Mouse (Mus musculus) hindbrain, embryonic 12.5 days (tissue): Measurements from ENCODE around the gene Ankrd35. TPM values are rescaled to one million over a fixed set of nuclear protein-coding genes. Genes with fewer than 3 reads are reported as not detected.
A peak's percentile ranks its signal among the peaks of the same experiment; 100 is the strongest.
"Not testable (repeated sequence)": the region's sequence is repeated elsewhere in the genome, so short reads cannot be mapped to it uniquely, and the experiment has no call there.

ENCODE experiments used
- ATAC-seq: fragments of 200-750 bp; cut with Nextera tagmentation; 2 replicates; pipeline ENCODE4 v1.8.0; 2017; ENCODE audit warnings: moderate TSS enrichment; ENCODE audit not compliant: low FRiP score
- H3K27ac ChIP-seq: fragments of 300-500 bp; sonication (generic); 2 replicates; pipeline ENCODE4 v1.5.1; 2016; ENCODE audit warnings: mild to moderate bottlenecking
- H3K27me3 ChIP-seq: fragments of 300-500 bp; sonication (generic); 2 replicates; pipeline ENCODE4 v1.6.1; 2016; ENCODE audit warnings: mild to moderate bottlenecking
- H3K36me3 ChIP-seq: fragments of 300-500 bp; sonication (generic); 2 replicates; pipeline ENCODE4 v1.6.1; 2016; ENCODE audit warnings: mild to moderate bottlenecking
- H3K4me1 ChIP-seq: fragments of 300-500 bp; sonication (generic); 2 replicates; pipeline ENCODE4 v1.6.1; 2016
- H3K4me2 ChIP-seq: fragments of 300-500 bp; sonication (generic); replicated peaks from 2 replicates; pipeline ENCODE4 v1.6.1; 2016; ENCODE audit warnings: mild to moderate bottlenecking
- H3K4me3 ChIP-seq: fragments of 300-500 bp; sonication (generic); 2 replicates; pipeline ENCODE4 v1.5.1; 2016; ENCODE audit warnings: mild to moderate bottlenecking
- H3K9ac ChIP-seq: fragments of 300-500 bp; sonication (generic); 2 replicates; pipeline ENCODE4 v1.6.1; 2016; ENCODE audit warnings: mild to moderate bottlenecking, moderate library complexity
- H3K9me3 ChIP-seq: fragments of 300-500 bp; sonication (generic); replicated peaks from 2 replicates; pipeline ENCODE4 v1.6.1; 2016; ENCODE audit warnings: mild to moderate bottlenecking
- WGBS: fragments of 180-500 bp; shearing (Covaris S2); methylation state at CpG from one replicate; pipeline ENCODE4 v1.1.7; 2016; 5-methylcytosine and 5-hydroxymethylcytosine counted together
- polyA plus RNA-seq: library from polyadenylated mRNA; unstranded; fragments of >200 nt; fragmentation: Nextera tagmentation; extraction: Ambion mirVana; gene quantifications from 2 replicates; pipeline ENCODE4 v1.2.1, GENCODE M21; 2016

Gene Ankrd35
- polyA plus RNA-seq, 1 experiment from 2014 or later, result 0.58 TPM

GRCm38 (mm10) chr3:96660901-96661300 lies 9.0 kb upstream of the Ankrd35 start:
- no peaks in the 10 kb centered on the region for H3K27me3 ChIP-seq
- no peak overlapping the region for H3K27ac ChIP-seq
- H3K4me1 ChIP-seq, result peaks cover 13% of the 10 kb centered on the region
- 99% methylated on average over 2 of the region's 2 CpGs for WGBS
- no peaks in the 10 kb centered on the region for H3K9me3 ChIP-seq
- H3K9ac ChIP-seq, result no peak overlapping the region
- H3K36me3 ChIP-seq, result 0 out of 2 replicates have a peak, but pooled peaks cover 3% of the 10 kb centered on the region
- no peak for ATAC-seq
- H3K4me3 ChIP-seq, result no peak overlapping the region
- H3K4me2 ChIP-seq, result no peak overlapping the region

GRCm38 (mm10) chr3:96662731-96663316 lies 7.1 kb upstream of the Ankrd35 start:
- 50% methylated on average over 8 of the region's 8 CpGs for WGBS
- no peaks in the 10 kb centered on the region for H3K27me3 ChIP-seq
- H3K9me3 ChIP-seq, result no peaks in the 10 kb centered on the region
- H3K4me2 ChIP-seq, result peak overlapping the region; percentile 51
- peak overlapping the region; percentile 66 for H3K27ac ChIP-seq
- H3K9ac ChIP-seq, result peak overlapping the region; percentile 42; the same call in 1 of the 2 replicates
- no peak for ATAC-seq
- peak overlapping the region; percentile 19 for H3K4me3 ChIP-seq
- H3K36me3 ChIP-seq, result 0 out of 2 replicates have a peak, but pooled peaks cover 3% of the 10 kb centered on the region
- peaks cover 13% of the 10 kb centered on the region for H3K4me1 ChIP-seq

- peak overlapping the region; percentile 19 for H3K4me3 ChIP-seq
- no peak overlapping the region; the same call in 1 of the 2 replicates for H3K27ac ChIP-seq
- H3K9ac ChIP-seq, result peak overlapping the region; percentile 42; the same call in 1 of the 2 replicates
- 0 out of 2 replicates have a peak, but pooled peaks cover 2% of the 10 kb centered on the region for H3K36me3 ChIP-seq
- peak overlapping the region; percentile 51 for H3K4me2 ChIP-seq
- H3K27me3 ChIP-seq, result no peaks in the 10 kb centered on the region
- peaks cover 13% of the 10 kb centered on the region for H3K4me1 ChIP-seq
- WGBS, result 6% methylated on average over 16 of the region's 18 CpGs
- peak; percentile 75 for ATAC-seq
- no peaks in the 10 kb centered on the region for H3K9me3 ChIP-seq
Observed at GRCm38 (mm10) chr3:96663432-96664239, 6.3 kb upstream of the Ankrd35 start.

DNA sequence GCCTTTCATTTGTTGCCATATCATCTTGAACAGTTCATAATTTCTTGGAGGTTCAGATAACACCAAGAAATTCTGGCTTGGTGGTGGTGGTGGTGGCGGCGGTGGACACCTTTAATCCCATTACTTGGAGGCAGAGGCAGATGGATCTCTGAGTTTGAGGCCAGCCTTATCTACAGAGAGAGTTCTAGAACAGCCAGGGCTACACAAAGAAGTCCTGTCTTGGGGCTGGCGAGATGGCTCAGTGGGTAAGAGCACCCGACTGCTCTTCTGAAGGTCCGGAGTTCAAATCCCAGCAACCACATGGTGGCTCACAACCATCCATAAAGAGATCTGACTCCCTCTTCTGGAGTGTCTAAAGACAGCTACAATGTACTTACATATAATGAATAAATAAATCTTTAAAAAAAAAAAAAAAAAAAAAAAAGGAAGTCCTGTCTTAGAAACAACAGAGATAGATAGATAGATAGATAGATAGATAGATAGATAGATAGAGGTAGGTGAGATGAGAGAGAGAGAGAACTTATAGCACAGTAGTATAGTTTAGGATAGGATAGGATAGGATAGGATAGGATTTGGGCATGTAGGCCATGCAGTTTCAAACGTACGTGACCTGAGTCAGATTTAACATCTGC lies 4.1 kb upstream of the Ankrd35 start:
- H3K4me3 ChIP-seq, H3K36me3 ChIP-seq, H3K9ac ChIP-seq, ATAC-seq, H3K9me3 ChIP-seq, H3K4me2 ChIP-seq, H3K27me3 ChIP-seq, H3K27ac ChIP-seq: not testable (repeated sequence)
- peaks cover 20% of the 10 kb centered on the region for H3K4me1 ChIP-seq
- WGBS, result 87% methylated on average over 7 of the region's 7 CpGs

- no peaks in the 10 kb centered on the region for H3K9me3 ChIP-seq
- H3K27me3 ChIP-seq, result peaks cover 9% of the 10 kb centered on the region
- WGBS, result 91% methylated on average over 5 of the region's 5 CpGs
- no peak overlapping the region for H3K4me3 ChIP-seq
- no peak overlapping the region for H3K27ac ChIP-seq
- no peak for ATAC-seq
- no peak overlapping the region for H3K9ac ChIP-seq
- peaks cover 20% of the 10 kb centered on the region for H3K4me1 ChIP-seq
- H3K4me2 ChIP-seq, result no peak overlapping the region
- no peaks in the 10 kb centered on the region for H3K36me3 ChIP-seq
Observed at GRCm38 (mm10) chr3:96666916-96667315, 3.0 kb upstream of the Ankrd35 start.

- no peak for ATAC-seq
- Histone ChIP-seq H3K36me3 (no peaks in the 10 kb centered on the region), H3K4me2 (no peak overlapping the region), H3K9ac (no peak overlapping the region), H3K27me3 (peaks cover 9% of the 10 kb centered on the region), H3K4me1 (peaks cover 20% of the 10 kb centered on the region), H3K9me3 (no peaks in the 10 kb centered on the region), H3K27ac (no peak overlapping the region), H3K4me3 (no peak overlapping the region)
- 31% methylated on average over 1 of the region's 1 CpGs for WGBS
Observed at GRCm38 (mm10) chr3:96667316-96667715, 2.6 kb upstream of the Ankrd35 start.

DNA sequence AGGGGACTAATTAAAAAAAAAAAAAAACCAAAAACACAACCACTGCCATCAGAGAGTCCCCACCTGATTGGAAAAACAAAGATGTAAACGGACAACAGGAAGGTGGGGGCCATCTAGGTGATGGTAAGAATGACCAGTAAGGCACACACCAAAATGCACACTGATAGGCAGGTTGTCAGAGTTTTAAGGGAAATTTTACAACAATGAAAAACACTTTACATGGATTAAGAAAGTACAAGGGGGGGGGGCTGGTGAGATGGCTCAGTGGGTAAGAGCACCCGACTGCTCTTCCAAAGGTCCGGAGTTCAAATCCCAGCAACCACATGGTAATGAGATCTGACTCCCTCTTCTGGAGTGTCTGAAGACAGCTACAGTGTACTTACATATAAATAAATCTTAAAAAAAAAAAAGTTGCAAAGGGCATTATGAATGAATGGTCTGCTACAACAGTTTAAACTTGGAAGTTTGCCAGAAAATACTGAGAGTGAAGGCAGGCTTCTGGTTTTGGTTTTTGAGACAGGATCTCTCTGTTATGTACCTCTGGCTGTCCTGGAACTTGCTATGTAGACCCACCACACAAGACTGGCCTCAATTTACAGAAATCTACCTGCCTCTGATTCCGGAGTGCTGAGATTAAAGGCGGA lies 1.4 kb upstream of the Ankrd35 start:
- Histone ChIP-seq H3K27ac (no peak overlapping the region), H3K9me3 (no peaks in the 10 kb centered on the region), H3K4me1 (peaks cover 11% of the 10 kb centered on the region), H3K36me3 (no peaks in the 10 kb centered on the region), H3K27me3 (peaks cover 9% of the 10 kb centered on the region), H3K9ac (no peak overlapping the region), H3K4me2 (no peak overlapping the region), H3K4me3 (no peak overlapping the region)
- 95% methylated on average over 5 of the region's 5 CpGs for WGBS
- ATAC-seq, result no peak

GRCm38 (mm10) chr3:96671519-96671918 lies 1.6 kb downstream of the Ankrd35 start:
- 93% methylated on average over 5 of the region's 5 CpGs for WGBS
- Histone ChIP-seq H3K9me3 (no peaks in the 10 kb centered on the region), H3K9ac (no peak overlapping the region), H3K36me3 (no peaks in the 10 kb centered on the region), H3K4me1 (peaks cover 7% of the 10 kb centered on the region), H3K27ac (no peak overlapping the region), H3K27me3 (peaks cover 9% of the 10 kb centered on the region), H3K4me3 (no peak overlapping the region), H3K4me2 (no peak overlapping the region)
- ATAC-seq, result no peak

DNA sequence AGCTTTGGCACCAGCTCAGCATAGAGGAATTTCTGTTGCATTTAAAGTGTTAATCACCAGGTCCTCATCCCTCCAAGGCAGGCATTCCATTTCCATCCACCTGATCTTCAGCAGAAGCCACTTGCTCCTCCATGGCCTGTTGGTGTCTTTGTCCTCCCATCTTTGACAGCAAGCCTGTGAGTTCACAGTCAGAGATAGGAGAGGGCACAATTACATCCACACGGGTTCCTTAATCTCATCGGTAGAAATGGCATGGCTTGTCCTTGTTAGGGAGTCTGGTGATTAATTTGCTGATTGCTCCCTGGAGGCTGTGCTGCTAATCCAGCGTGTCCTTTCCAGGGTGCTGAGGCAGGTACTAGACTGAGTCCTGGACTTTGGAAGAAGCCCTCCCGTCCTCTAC lies 3.6 kb downstream of the Ankrd35 start:
- no peaks in the 10 kb centered on the region for H3K36me3 ChIP-seq
- no peak overlapping the region for H3K9ac ChIP-seq
- no peak overlapping the region for H3K4me2 ChIP-seq
- 72% methylated on average over 4 of the region's 4 CpGs for WGBS
- no peak overlapping the region for H3K4me3 ChIP-seq
- H3K27ac ChIP-seq, result no peak overlapping the region
- ATAC-seq, result no peak
- peaks cover 7% of the 10 kb centered on the region for H3K4me1 ChIP-seq
- H3K9me3 ChIP-seq, result no peaks in the 10 kb centered on the region
- H3K27me3 ChIP-seq, result peaks cover 9% of the 10 kb centered on the region

DNA sequence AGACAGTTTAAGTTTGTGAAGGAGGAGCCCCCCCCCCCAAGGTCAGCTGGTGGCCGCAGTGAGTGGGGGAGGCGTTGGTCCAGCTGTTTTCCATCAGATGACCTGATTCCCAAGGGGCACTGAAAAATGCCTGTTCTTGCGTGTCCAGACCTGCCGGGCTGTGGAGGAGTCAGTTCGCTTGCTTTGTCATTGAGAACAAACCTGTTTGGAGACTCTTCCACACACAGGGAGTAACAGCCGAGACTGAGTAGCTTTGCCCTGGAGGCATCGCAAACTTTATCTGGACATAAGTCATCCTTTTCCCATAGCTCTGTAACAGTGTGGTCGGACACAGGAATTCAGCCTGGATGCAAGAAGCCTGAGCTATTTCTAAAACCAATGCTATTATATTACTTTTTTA lies 4.5 kb downstream of the Ankrd35 start:
- Histone ChIP-seq H3K9me3 (no peaks in the 10 kb centered on the region), H3K27me3 (peaks cover 11% of the 10 kb centered on the region), H3K27ac (no peak overlapping the region), H3K9ac (no peak overlapping the region), H3K4me2 (no peak overlapping the region), H3K4me3 (no peak overlapping the region), H3K36me3 (no peaks in the 10 kb centered on the region), H3K4me1 (peaks cover 7% of the 10 kb centered on the region)
- no peak for ATAC-seq
- whole genome bisulfite sequencing, result 51% methylated on average over 8 of the region's 8 CpGs

GRCm38 (mm10) chr3:96675171-96675570 lies 5.2 kb downstream of the Ankrd35 start:
- no peak overlapping the region for H3K27ac ChIP-seq
- peaks cover 6% of the 10 kb centered on the region for H3K4me1 ChIP-seq
- H3K9me3 ChIP-seq, result no peaks in the 10 kb centered on the region
- no peak overlapping the region for H3K4me3 ChIP-seq
- no peaks in the 10 kb centered on the region for H3K36me3 ChIP-seq
- 86% methylated on average over 3 of the region's 3 CpGs for WGBS
- ATAC-seq, result no peak
- no peak overlapping the region for H3K4me2 ChIP-seq
- peaks cover 18% of the 10 kb centered on the region for H3K27me3 ChIP-seq
- no peak overlapping the region for H3K9ac ChIP-seq

GRCm38 (mm10) chr3:96675690-96676089 lies 5.8 kb downstream of the Ankrd35 start:
- peaks cover under 1% of the 10 kb centered on the region; the same call in 1 of the 2 replicates for H3K4me1 ChIP-seq
- H3K27me3 ChIP-seq, result peaks cover 14% of the 10 kb centered on the region
- H3K9me3 ChIP-seq, result no peaks in the 10 kb centered on the region
- no peak overlapping the region for H3K9ac ChIP-seq
- no peaks in the 10 kb centered on the region for H3K36me3 ChIP-seq
- no peak for ATAC-seq
- H3K4me3 ChIP-seq, result no peak overlapping the region
- no peak overlapping the region for H3K27ac ChIP-seq
- 40% methylated on average over 3 of the region's 3 CpGs for WGBS
- H3K4me2 ChIP-seq, result no peak overlapping the region
